Mouse (Mus musculus) embryonic stem cell, embryonic (primary cell): ENCODE data around the gene Gabbr2.

ENCODE experiments used
- CTCF ChIA-PET, 4 experiments: fragments of 300-600 bp in 2 of 4; fragments of 350-600 bp in 2 of 4; sonication (Branson Sonifier 250); formaldehyde crosslinking; loops; one replicate each; lab custom pipeline; 2022; ENCODE audit warnings: inconsistent platforms in 2 of 4; lab: Charles Lee
- POLR2A ChIA-PET, 4 experiments: fragments of 300-600 bp in 2 of 4; fragments of 350-600 bp in 2 of 4; sonication (Branson Sonifier 250); formaldehyde crosslinking; loops; one replicate each; lab custom pipeline; 2022; ENCODE audit warnings: antibody characterized with exemption in 4 of 4, inconsistent platforms in 1 of 4; lab: Charles Lee

The Gabbr2 gene

DNA sequence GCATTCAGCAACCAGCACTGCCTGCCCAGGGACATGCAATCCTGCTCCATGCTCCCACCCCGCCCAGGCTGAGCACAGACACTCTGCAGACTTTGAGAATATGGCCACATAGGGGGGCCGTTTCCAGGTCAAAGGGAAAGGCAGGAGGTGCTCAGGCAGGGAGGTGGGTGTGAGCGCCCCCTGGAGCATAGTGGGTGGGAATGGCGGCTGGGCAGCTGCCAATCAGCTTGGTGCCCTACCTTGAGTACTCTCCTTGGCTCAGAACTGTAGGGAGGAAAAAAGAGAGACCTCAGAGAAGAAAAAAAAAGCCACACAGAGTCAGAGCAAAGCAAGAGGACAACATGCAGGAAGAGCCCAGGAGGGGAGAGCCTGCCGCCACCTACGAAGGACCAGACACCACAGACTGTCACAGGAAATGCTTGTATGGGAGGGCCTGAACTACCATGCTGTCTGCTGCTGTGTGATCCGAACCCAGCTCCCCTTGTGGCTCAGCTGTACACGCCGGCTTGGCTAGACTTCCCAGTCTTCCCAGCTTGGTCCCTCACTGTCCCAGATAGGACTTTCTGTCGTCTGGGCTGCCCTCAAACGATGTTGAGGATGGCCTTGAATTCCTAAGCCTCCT lies 373.4 kb downstream of the Gabbr2 start:
- CTCF ChIA-PET: interaction anchor here (0.5 to 4.7 kb wide), 46 partner anchors 9 to 298 kb away, joined by 3 to 51 read pairs (median 5); partner anchors contain the start of gene Coro2a (in 3 of the 4)
- POLR2A ChIA-PET: interaction anchor here in 3 of 4 experiments (0.7 to 19.3 kb wide), 14 partner anchors 10 to 61 kb away, joined by 3 to 223 read pairs (median 8); partner anchors contain the start of gene Tbc1d2 (in 1 of the 3)

DNA sequence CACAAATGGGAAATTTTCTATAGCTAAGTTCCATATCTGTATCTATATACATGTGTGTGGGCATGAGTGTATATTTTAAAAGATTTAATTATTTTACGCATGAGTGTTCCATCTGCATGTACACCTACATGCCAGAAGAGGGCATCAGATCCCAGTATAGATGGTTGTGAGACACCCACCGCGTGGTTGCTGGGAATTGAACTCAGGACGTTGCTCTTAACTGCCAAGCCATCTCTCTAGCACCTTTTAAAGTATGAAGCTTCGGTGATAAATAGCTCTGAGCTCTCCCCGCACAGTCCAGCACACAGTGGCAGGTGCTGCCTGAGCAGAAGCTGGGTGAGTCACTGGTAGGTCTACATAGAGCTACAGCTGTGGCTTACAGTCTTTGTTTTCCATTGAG lies 374.3 kb downstream of the Gabbr2 start:
- ChIA-PET CTCF (interaction anchor here (0.5 to 4.7 kb wide), 45 partner anchors 10 to 297 kb away, joined by 3 to 51 read pairs (median 5); partner anchors contain the start of gene Coro2a (in 3 of the 4)), POLR2A (interaction anchor here in 2 of 4 experiments (0.8 to 19.3 kb wide), 12 partner anchors 11 to 49 kb away, joined by 3 to 223 read pairs (median 8); partner anchors contain the start of gene Tbc1d2 (in 1 of the 2))

DNA sequence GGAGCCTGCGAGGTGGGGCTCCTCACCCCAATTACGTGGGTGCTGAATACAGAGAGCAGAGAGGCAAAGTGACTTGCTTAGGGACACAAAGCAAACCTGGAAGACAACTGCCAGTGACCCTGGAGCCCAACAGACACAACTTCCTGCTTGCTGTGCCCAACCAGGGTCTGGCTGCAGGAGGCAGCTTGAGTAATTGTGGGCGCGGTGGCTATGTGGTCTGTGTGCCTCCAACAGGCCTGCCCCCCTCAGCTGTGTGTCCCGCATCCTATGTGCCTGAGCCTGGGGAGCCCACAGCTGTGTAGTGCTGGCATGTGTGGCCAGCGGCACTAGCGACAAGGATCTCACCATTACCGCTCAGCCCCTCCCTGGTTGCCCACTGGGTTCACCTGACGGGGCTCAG lies 377.0 kb downstream of the Gabbr2 start:
- ChIA-PET POLR2A (interaction anchor here in 3 of 4 experiments (0.6 to 19.3 kb wide), 11 partner anchors 8 to 197 kb away, joined by 3 to 223 read pairs (median 7); partner anchors contain the start of genes Coro2a (in 1 of the 3) and Tbc1d2 (in 1 of the 3)), CTCF (interaction anchor here in 2 of 4 experiments (0.7 to 5.3 kb wide), 6 partner anchors 12 to 47 kb away, joined by 3 to 65 read pairs (median 5); partner anchors contain the start of gene Coro2a (in 1 of the 2))

DNA sequence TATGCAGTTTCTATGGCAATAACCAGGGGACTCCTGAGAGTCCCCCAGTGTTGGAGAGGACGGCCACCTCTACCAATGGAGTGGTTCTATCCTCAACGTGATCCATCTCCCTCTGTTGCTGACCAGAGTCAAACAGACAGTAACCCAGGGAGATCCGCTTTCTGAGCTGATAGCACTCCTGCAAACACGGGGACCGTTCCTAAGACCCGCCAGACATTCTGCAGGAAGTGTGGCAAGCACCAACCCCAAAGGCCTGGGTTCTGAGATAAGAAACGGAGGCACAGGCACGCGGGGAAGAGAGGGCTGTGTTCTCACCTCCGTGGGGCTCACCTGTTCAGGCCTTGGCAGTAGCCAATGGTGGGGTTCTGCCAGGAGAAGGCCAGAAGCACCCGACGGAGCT lies 378.1 kb downstream of the Gabbr2 start:
- ChIA-PET POLR2A (interaction anchor here (0.5 to 19.3 kb wide), 16 partner anchors 9 to 270 kb away, joined by 3 to 223 read pairs (median 5); partner anchors contain the start of genes Coro2a (in 1 of the 4), Foxe1 (in 1 of the 4) and Tbc1d2 (in 1 of the 4)), CTCF (interaction anchor here in 3 of 4 experiments (0.5 to 5.3 kb wide), 12 partner anchors 12 to 106 kb away, joined by 3 to 65 read pairs (median 4); partner anchors contain the start of gene Coro2a (in 2 of the 3))
